Mouse (Mus musculus): ENCODE results near the gene Xrcc6.
"Not testable (repeated sequence)": the region's sequence is repeated elsewhere in the genome, so short reads cannot be mapped to it uniquely, and the experiment has no call there.

The Xrcc6 gene

GRCm38 (mm10) chr15:81966062-81966829 is 21.4 kb upstream of the Xrcc6 start:
- no peak for DNase-seq

- DNase-seq = no peak
Observed at GRCm38 (mm10) chr15:81967821-81968220, 19.8 kb upstream of the Xrcc6 start.

DNA sequence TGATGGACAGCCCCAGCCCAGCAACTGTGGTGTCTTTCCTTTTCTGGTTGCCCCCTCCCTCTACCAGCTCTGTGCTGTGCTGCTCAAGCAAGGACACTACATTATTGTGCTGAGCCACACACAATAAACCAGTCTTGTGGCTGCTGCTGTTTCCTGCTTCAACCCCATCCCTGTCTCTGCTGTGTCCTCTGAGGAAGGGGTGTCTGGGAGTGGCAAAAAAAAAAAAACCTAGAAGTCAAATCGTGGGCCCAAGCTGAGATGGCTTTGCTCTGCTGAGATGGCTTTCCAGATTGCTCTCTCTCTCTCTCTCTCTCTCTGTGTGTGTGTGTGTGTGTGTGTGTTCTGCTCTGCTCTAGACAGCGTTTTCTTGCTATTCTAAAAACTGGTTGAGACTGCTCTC is 19.2 kb upstream of the Xrcc6 start:
- no peak for DNase-seq

DNA sequence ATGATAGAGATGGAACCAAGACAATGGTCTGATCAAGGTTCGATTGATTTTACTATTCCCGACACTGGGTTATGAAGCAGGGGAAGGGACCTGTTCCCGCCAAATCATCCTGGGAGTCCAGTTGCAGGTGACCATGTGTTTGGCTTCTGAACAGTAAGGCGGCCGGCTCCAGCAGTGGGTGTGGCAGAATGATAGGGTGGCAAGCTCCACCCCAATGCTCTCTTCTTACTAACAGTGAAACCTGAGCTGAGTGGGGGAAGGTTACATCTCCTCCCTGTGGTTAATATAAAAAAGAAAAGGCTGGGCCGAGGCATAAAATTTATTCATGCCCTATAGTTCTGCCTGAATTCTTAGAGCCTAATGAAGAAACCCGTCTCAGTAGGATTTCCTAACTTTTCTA is 18.5 kb upstream of the Xrcc6 start:
- no peak for DNase-seq

DNA sequence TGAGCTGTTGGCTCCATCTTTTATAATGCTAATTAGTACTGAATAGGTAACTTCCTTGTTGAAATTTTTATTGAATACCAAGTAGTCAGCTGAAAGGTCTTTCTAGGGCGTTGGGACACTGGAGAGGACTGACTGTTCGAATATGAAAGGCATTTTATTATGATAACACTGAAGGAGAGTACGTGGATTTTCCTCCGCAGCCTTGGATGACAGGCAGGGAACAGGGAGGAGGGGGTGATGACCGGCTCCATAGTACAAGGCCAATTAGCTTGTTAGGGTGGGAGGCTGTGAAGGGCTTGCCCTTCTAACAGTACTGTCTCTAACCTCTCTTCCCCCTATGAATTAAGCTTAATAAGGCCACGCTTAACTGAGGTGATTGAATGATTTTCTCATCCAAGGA is 18.0 kb upstream of the Xrcc6 start:
- DNase-seq = not testable (repeated sequence)

DNA sequence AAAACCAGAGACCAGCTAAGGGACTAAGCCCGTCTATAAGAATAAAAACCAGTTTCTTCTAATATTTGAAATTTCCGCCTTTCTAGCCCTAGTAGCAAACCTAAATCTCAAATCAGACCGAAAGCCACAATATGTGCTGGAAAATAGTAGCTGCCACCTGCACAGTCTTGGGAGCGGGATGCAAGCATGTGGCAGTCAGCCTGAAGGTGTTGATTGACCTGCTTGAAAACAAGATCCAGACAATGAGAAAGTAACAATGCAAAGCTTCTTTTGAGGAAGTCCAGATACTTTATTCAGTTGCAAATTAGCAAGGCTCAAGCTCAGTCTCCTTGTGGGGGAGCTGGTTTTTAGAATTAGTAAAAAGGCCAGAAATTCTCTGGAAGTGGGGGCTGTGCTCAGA is 17.1 kb upstream of the Xrcc6 start:
- not testable (repeated sequence) for DNase-seq

- DNase-seq = not testable (repeated sequence)
Observed at GRCm38 (mm10) chr15:81975156-81975555, 12.5 kb upstream of the Xrcc6 start.

GRCm38 (mm10) chr15:81980321-81980720 is 7.3 kb upstream of the Xrcc6 start, which contains the start of gene 1700029P11Rik:
Gene 1700029P11Rik, plus strand, starts transcription at chr15:81980540.
- DNase-seq = no peak

GRCm38 (mm10) chr15:81982173-81982572 is 5.5 kb upstream of the Xrcc6 start:
- DNase-seq = no peak

GRCm38 (mm10) chr15:81985267-81986161 is 2.1 kb upstream of the Xrcc6 start:
- DNase-seq = no peak

GRCm38 (mm10) chr15:81989371-81990062 is 1.9 kb downstream of the Xrcc6 start:
- peak; percentile 30 to 33 for DNase-seq

- DNase-seq = no peak
Observed at GRCm38 (mm10) chr15:81990549-81990948, 2.9 kb downstream of the Xrcc6 start.

DNA sequence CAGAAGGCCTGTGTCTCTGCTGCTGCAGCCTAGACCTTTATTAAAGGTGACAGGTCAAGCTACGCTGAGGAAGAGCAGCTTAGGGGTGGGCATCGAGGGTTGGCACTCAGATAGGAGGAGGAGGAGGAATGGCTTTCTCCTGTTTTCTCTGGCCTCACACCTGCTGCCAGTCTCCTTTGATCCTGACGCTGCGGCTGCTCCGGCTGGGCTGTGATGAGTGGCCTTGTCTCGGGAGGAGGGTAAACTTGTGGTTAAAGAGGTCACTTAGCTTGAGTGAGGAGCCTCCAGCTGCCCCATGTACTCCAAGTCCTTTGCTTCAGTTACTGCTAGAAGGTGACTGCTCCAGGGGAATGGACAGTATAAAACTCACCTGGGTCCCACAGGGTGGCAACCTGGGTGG is 6.4 kb downstream of the Xrcc6 start:
- DNase-seq = no peak

- DNase-seq = no peak
Observed at GRCm38 (mm10) chr15:82004257-82004656, 16.6 kb downstream of the Xrcc6 start.

GRCm38 (mm10) chr15:82011947-82012346 is 24.3 kb downstream of the Xrcc6 start:
- no peak for DNase-seq

DNA sequence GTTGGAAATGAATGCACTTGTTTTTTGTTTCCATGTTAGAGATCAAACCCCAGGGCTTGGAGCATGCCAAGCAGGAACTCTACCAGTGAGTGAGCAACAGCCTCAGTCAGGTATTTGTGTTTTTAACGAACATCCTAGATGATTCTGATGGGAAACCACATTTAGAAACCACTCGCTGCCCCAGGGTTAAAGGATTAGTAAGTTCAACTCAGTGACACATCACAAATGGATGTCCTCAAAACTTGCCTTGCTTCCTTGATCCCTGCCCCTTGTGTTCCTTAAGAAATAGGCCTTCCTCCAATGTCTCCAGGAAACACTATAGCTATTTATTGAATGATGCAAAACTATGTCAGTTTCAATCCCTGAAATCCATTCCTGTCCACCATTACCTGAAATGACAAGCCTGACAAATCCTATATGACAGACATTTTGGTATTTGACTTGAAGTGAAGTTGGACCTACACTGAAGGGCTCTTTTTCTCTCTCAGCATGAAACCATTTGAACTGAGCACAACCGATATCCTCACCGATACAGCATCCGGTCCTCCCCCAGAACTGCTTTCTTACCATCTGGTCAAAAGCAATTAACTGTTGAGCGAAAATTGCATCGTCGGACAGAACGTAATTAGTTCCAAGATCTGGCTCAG is 27.2 kb downstream of the Xrcc6 start:
- no peak for DNase-seq

DNA sequence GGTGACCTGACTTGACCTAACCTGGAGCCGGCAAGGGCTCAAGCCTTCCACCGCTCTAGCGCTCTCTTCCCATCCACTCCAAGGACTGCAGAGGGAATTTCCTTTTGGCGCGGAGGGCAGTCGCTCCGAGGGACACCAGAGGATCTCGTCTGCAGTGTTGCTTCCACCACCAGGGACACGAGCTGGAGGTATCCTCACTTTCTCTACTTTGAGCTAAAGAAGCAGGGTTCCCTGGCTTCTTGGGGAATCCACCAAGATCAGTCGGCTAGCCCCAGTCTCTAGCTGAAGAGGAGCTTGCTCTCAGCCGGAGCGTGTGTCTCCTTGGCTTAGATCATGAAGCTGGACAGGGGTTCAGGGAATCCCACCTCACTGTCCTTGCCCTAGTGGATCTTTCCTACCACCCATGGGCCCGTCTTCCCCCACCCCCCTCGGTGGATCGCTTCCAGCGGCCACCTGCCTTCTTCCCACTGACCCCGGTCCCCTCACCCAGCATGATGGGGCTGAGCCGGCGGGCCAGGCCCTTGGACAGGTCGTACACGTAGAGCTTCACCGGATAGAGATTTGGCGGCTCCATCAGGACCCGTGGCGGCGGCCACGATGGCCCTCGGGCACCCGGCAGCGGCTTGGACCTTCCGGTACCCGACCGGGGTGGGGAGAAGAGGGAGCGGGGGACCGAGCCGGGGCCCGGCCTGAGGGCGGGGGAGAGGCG is 27.9 kb downstream of the Xrcc6 start:
- DNase-seq = peak in 1 of 2 experiments; percentile 46

GRCm38 (mm10) chr15:82016101-82016808 is 28.6 kb downstream of the Xrcc6 start:
- peak; percentile 99 for DNase-seq

- no peak for DNase-seq
Observed at GRCm38 (mm10) chr15:82016830-82017229, 29.2 kb downstream of the Xrcc6 start.

DNA sequence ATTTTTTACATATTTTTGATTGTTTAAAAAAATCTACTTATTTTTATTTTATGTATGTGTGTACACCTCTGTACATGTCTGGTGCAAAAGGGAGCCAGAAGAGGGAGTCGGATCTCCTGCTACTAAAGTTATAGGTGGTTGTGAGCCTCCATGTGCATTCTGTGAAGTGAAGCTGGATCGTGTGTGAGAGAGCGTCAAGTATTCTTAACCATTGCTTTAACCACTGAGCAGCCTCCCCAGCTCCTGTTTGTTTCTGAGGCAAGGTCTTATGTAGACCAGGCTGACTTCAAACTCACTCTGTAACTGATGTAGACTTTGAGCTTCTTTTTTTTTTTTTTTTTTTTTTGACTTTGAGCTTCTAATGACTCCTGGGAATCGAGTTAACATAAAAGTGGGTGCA is 29.8 kb downstream of the Xrcc6 start:
- peak in 1 of 2 experiments; percentile 41 for DNase-seq

- DNase-seq = no peak
Observed at GRCm38 (mm10) chr15:82019288-82019687, 31.7 kb downstream of the Xrcc6 start.
